Mouse (Mus musculus): Measurements from ENCODE around the gene Lhb. TPM values are rescaled to one million over a fixed set of nuclear protein-coding genes. Genes with fewer than 3 reads are reported as not detected.
"Not testable (repeated sequence)": the region's sequence is repeated elsewhere in the genome, so short reads cannot be mapped to it uniquely, and the experiment has no call there.

Lhb gene
- polyA plus RNA-seq, 1 experiment from 2014 or later: not detected

- Histone ChIP-seq H3K27ac (ENCODE audit: low read depth, low read length) (peak within 1 kb of the TSS; percentile 95), H3K9ac (ENCODE audit: low read depth, low read length) (peak within 1 kb of the TSS; percentile 84), H3K9me3 (ENCODE audit: control insufficient read depth) (no peaks in the 10 kb centered on the region), H3K4me2 (replicated peaks; ENCODE audit: low read depth) (peak within 1 kb of the TSS; percentile 77), H3K36me3 (ENCODE audit: control insufficient read depth, insufficient read depth) (peaks cover 20% of the 10 kb centered on the region), H3K4me3 (ENCODE audit: low read depth, low read length) (peak within 1 kb of the TSS; percentile 68), H3K27me3 (replicated peaks; ENCODE audit: control insufficient read depth, insufficient read depth, low read length) (no peaks in the 10 kb centered on the region), H3K4me1 (replicated peaks; ENCODE audit: control insufficient read depth, insufficient read depth, low read length) (peaks cover 9% of the 10 kb centered on the region; the same call in 1 of the 2 replicates)
- under 1% methylated on average over 60 of the region's 60 CpGs for WGBS
- TF ChIP-seq CTCF (IDR thresholded peaks at IDR 0.05; ENCODE audit: low read depth): no peak
- ATAC-seq: peak; percentile 98
Observed at GRCm38 (mm10) chr7:45395578-45396336, 24.9 kb upstream of the Lhb start, which contains the start of gene Snrnp70. Gene Snrnp70, minus strand, starts transcription at chr7:45395742.

GRCm38 (mm10) chr7:45396337-45396775 lies 24.3 kb upstream of the Lhb start:
- H3K27ac ChIP-seq (ENCODE audit: low read depth, low read length): not testable (repeated sequence)
- 8% methylated on average over 3 of the region's 3 CpGs for WGBS
- TF ChIP-seq CTCF (IDR thresholded peaks at IDR 0.05; ENCODE audit: low read depth): peak; percentile 48

GRCm38 (mm10) chr7:45396787-45397186 lies 23.8 kb upstream of the Lhb start:
- H3K36me3 ChIP-seq (ENCODE audit: control insufficient read depth, insufficient read depth): peaks cover 12% of the 10 kb centered on the region
- H3K9ac ChIP-seq (ENCODE audit: low read depth, low read length): no peak overlapping the region
- H3K4me3 ChIP-seq (ENCODE audit: low read depth, low read length): no peak overlapping the region
- no peak for ATAC-seq
- H3K9me3 ChIP-seq (ENCODE audit: control insufficient read depth): no peaks in the 10 kb centered on the region
- H3K27me3 ChIP-seq (replicated peaks; ENCODE audit: control insufficient read depth, insufficient read depth, low read length): no peaks in the 10 kb centered on the region
- TF ChIP-seq CTCF (IDR thresholded peaks at IDR 0.05; ENCODE audit: low read depth): no peak
- H3K4me2 ChIP-seq (replicated peaks; ENCODE audit: low read depth): no peak overlapping the region
- no peak overlapping the region for H3K27ac ChIP-seq (ENCODE audit: low read depth, low read length)
- 72% methylated on average over 2 of the region's 2 CpGs for WGBS
- H3K4me1 ChIP-seq (replicated peaks; ENCODE audit: control insufficient read depth, insufficient read depth, low read length): peaks cover 9% of the 10 kb centered on the region; the same call in 1 of the 2 replicates

More at GRCm38 (mm10) chr7:45396337-45396775, 24.3 kb upstream of the Lhb start:
- Histone ChIP-seq H3K36me3 (ENCODE audit: control insufficient read depth, insufficient read depth) (peaks cover 16% of the 10 kb centered on the region), H3K4me3 (ENCODE audit: low read depth, low read length) (peak overlapping the region; percentile 68), H3K4me2 (replicated peaks; ENCODE audit: low read depth) (peak overlapping the region; percentile 71)
- H3K9me3 ChIP-seq (ENCODE audit: control insufficient read depth); H3K9ac ChIP-seq (ENCODE audit: low read depth, low read length); H3K27me3 ChIP-seq (replicated peaks; ENCODE audit: control insufficient read depth, insufficient read depth, low read length); H3K4me1 ChIP-seq (replicated peaks; ENCODE audit: control insufficient read depth, insufficient read depth, low read length): not testable (repeated sequence)
- ATAC-seq: peak; percentile 57

- no peak overlapping the region for H3K9ac ChIP-seq (ENCODE audit: low read depth, low read length)
- no peak overlapping the region for H3K4me3 ChIP-seq (ENCODE audit: low read depth, low read length)
- H3K4me2 ChIP-seq (replicated peaks; ENCODE audit: low read depth): no peak overlapping the region
- no peaks in the 10 kb centered on the region for H3K9me3 ChIP-seq (ENCODE audit: control insufficient read depth)
- H3K4me1 ChIP-seq (replicated peaks; ENCODE audit: control insufficient read depth, insufficient read depth, low read length): no peaks in the 10 kb centered on the region
- WGBS: 70% methylated on average over 10 of the region's 10 CpGs
- peaks cover 15% of the 10 kb centered on the region for H3K27me3 ChIP-seq (replicated peaks; ENCODE audit: control insufficient read depth, insufficient read depth, low read length)
- H3K36me3 ChIP-seq (ENCODE audit: control insufficient read depth, insufficient read depth): no peaks in the 10 kb centered on the region
- no peak for ATAC-seq
- H3K27ac ChIP-seq (ENCODE audit: low read depth, low read length): no peak overlapping the region
- no peak for TF ChIP-seq CTCF (IDR thresholded peaks at IDR 0.05; ENCODE audit: low read depth)
Observed at GRCm38 (mm10) chr7:45401521-45402085, 19.0 kb upstream of the Lhb start.

GRCm38 (mm10) chr7:45403532-45404261 lies 16.9 kb upstream of the Lhb start:
- Histone ChIP-seq H3K27ac (ENCODE audit: low read depth, low read length) (no peak overlapping the region), H3K36me3 (ENCODE audit: control insufficient read depth, insufficient read depth) (no peaks in the 10 kb centered on the region), H3K4me1 (replicated peaks; ENCODE audit: control insufficient read depth, insufficient read depth, low read length) (no peaks in the 10 kb centered on the region), H3K9me3 (ENCODE audit: control insufficient read depth) (no peaks in the 10 kb centered on the region), H3K4me3 (ENCODE audit: low read depth, low read length) (no peak overlapping the region), H3K4me2 (replicated peaks; ENCODE audit: low read depth) (no peak overlapping the region), H3K9ac (ENCODE audit: low read depth, low read length) (no peak overlapping the region), H3K27me3 (replicated peaks; ENCODE audit: control insufficient read depth, insufficient read depth, low read length) (peaks cover 36% of the 10 kb centered on the region)
- ATAC-seq: peak; percentile 58
- TF ChIP-seq CTCF (IDR thresholded peaks at IDR 0.05; ENCODE audit: low read depth): peak; percentile 79
- 47% methylated on average over 6 of the region's 6 CpGs for WGBS
